Mouse (Mus musculus) left cerebral cortex, adult 2 months (tissue): ENCODE measurements around the gene Tmigd3. TPM values are rescaled to one million over a fixed set of nuclear protein-coding genes. Genes with fewer than 3 reads are reported as not detected.
"Not testable (repeated sequence)": the region's sequence is repeated elsewhere in the genome, so short reads cannot be mapped to it uniquely, and the experiment has no call there.

Experiments used
- DNase-seq, 2 experiments: peaks; one replicate each; pipeline ENCODE4 v3.0.0; 2021 to 2022; ENCODE audit warnings: low spot score in 2 of 2, mixed read lengths in 1 of 2; ENCODE audit errors: extremely low spot score in 1 of 2
- H3K27ac ChIP-seq: fragments of 200-600 bp; 2 replicates; pipeline ENCODE4 v1.8.1; 2022
- H3K4me3 ChIP-seq: fragments of 200-600 bp; 2 replicates; pipeline ENCODE4 v1.8.1; 2022
- CTCF ChIP-seq: fragments of 200-600 bp; IDR thresholded peaks from 2 replicates; pipeline ENCODE4 v1.8.1; 2022; ENCODE audit warnings: antibody characterized with exemption, mild to moderate bottlenecking, moderate library complexity
- intact Hi-C: fragments of 180-260 bp; cut with DNase I; formaldehyde crosslinking; loops from one replicate; pipeline ENCODE4 v1.15.1; 2025
- total RNA-seq, 2 experiments: library from RNA; stranded (reverse); gene quantifications; 2 replicates each; pipeline ENCODE4 v1.2.3; 2021

Gene Tmigd3
- total RNA-seq, 2 experiments from 2014 or later = 0.75 TPM; not detected in 1

GRCm38 (mm10) chr3:105908976-105909375 lies 38.3 kb downstream of the Tmigd3 start:
- no peak for TF ChIP-seq CTCF

GRCm38 (mm10) chr3:105910519-105911190 lies 40.0 kb downstream of the Tmigd3 start:
- TF ChIP-seq CTCF = no peak
- DNase-seq = no peak
- intact Hi-C loops = no loop called here
- no peak overlapping the region for H3K27ac ChIP-seq
- H3K4me3 ChIP-seq = no peak overlapping the region

More at GRCm38 (mm10) chr3:105908976-105909375, 38.3 kb downstream of the Tmigd3 start:
- DNase-seq = no peak
- H3K4me3 ChIP-seq = no peak overlapping the region
- no peak overlapping the region for H3K27ac ChIP-seq
- intact Hi-C loops = no loop called here

- no peak for DNase-seq
- TF ChIP-seq CTCF = no peak
- H3K27ac ChIP-seq = no peak overlapping the region
- H3K4me3 ChIP-seq = no peak overlapping the region
- intact Hi-C loops = no loop called here
Observed at GRCm38 (mm10) chr3:105912097-105912880, 41.6 kb downstream of the Tmigd3 start.

DNA sequence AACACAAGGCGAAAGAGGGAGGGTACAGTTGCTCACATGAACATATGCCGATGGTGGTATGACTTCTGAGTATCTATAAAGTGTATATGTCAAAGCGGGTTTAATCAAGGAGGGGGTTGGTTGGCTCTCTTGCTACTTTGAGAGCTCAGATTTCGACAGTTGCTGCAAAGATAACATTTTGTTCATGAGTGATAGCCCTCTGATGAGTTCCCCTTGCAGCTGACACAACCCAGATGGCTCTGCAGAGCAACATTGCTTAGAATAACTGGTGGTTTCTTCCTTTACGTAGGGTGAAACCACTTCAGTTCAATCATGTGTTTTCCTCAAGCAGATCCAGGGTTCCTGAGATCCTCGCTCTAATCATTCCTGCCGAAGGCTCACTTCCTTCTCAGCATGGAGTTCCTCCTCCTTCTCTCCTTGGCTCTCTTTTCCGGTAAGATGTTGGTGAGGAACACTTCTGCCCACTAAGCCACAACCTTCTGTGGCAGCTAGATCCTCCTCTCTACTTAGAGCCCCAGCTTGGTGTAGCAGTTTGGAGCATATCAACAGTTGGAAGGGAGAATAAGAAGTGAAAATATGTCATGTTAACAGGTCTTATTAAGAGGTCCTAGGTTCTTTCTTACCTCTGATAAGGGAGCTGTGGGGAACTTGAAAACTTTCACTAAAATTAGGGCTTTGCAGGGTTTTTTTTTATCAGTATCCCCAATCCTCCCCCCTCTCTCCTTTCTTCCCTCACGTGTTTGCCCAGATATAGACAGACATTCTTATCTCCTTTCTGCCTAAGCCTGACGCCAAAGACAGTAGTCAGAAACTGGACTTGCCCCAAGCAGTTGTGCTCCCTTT lies 43.4 kb downstream of the Tmigd3 start:
- no peak for DNase-seq
- Histone ChIP-seq H3K4me3 (no peak overlapping the region), H3K27ac (no peak overlapping the region)
- TF ChIP-seq CTCF = no peak
- intact Hi-C loops = no loop called here

GRCm38 (mm10) chr3:105915281-105915680 lies 44.6 kb downstream of the Tmigd3 start:
- intact Hi-C loops = no loop called here

GRCm38 (mm10) chr3:105916455-105916854 lies 45.8 kb downstream of the Tmigd3 start:
- intact Hi-C loops, H3K27ac ChIP-seq, H3K4me3 ChIP-seq, DNase-seq: not testable (repeated sequence)

More at GRCm38 (mm10) chr3:105915281-105915680, 44.6 kb downstream of the Tmigd3 start:
- H3K27ac ChIP-seq = no peak overlapping the region
- no peak for TF ChIP-seq CTCF
- no peak for DNase-seq
- no peak overlapping the region for H3K4me3 ChIP-seq

- no peak for DNase-seq
- no peak overlapping the region for H3K27ac ChIP-seq
- H3K4me3 ChIP-seq = no peak overlapping the region
- intact Hi-C loops = no loop called here
- no peak for TF ChIP-seq CTCF
Observed at GRCm38 (mm10) chr3:105917656-105918354, 47.1 kb downstream of the Tmigd3 start.

- intact Hi-C loops = no loop called here
- no peak for TF ChIP-seq CTCF
Observed at GRCm38 (mm10) chr3:105918355-105918745, 47.6 kb downstream of the Tmigd3 start.

DNA sequence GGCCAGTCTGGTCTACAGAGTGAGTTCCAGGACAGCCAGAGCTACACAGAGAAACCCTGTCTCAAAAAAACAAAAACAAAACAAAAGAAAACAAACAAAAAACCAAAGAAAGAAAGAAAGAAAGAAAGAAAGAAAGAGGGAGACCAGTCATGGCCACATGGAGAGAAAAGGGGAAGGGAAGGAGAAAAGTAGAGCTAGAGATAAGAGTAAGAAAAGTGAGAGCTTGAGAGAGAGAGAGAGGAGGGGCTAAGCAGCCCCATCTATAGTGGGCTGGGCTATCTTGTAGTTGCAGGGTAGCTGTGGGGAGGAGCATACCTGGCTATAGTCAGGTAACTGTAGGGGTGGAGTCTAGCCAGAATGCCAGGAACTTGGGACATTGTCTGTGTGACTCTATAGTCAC lies 50.0 kb downstream of the Tmigd3 start:
- H3K27ac ChIP-seq, intact Hi-C loops, DNase-seq, H3K4me3 ChIP-seq: not testable (repeated sequence)

More at GRCm38 (mm10) chr3:105918355-105918745, 47.6 kb downstream of the Tmigd3 start:
- H3K27ac ChIP-seq = no peak overlapping the region
- DNase-seq = no peak
- no peak overlapping the region for H3K4me3 ChIP-seq

DNA sequence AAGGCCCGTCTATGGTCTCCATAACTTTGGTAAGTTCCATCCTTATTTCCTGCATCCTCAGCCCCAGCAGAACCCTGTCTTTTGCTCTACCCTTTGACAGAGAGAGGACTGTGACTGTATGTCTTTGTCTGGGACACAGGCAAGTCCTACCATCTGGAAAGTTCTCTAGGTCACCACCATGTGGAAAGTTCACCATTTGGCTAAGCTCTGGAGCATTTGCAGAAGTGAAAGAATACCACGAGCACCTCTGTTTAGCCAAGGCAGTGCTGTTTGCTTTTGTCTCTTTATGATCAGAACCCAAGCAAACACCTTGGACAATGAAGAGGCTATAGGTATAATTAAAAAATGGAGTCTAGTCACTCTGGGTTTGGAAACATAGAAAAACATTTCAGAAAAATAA lies 51.3 kb downstream of the Tmigd3 start:
- intact Hi-C loops = no loop called here
- H3K27ac ChIP-seq = no peak overlapping the region
- no peak overlapping the region for H3K4me3 ChIP-seq
- no peak for TF ChIP-seq CTCF
- DNase-seq = no peak

GRCm38 (mm10) chr3:105924616-105925015 lies 53.9 kb downstream of the Tmigd3 start:
- Histone ChIP-seq H3K27ac (no peak overlapping the region), H3K4me3 (no peak overlapping the region)
- intact Hi-C loops = no loop called here
- no peak for DNase-seq
- no peak for TF ChIP-seq CTCF
